In the genomic region with DNA sequence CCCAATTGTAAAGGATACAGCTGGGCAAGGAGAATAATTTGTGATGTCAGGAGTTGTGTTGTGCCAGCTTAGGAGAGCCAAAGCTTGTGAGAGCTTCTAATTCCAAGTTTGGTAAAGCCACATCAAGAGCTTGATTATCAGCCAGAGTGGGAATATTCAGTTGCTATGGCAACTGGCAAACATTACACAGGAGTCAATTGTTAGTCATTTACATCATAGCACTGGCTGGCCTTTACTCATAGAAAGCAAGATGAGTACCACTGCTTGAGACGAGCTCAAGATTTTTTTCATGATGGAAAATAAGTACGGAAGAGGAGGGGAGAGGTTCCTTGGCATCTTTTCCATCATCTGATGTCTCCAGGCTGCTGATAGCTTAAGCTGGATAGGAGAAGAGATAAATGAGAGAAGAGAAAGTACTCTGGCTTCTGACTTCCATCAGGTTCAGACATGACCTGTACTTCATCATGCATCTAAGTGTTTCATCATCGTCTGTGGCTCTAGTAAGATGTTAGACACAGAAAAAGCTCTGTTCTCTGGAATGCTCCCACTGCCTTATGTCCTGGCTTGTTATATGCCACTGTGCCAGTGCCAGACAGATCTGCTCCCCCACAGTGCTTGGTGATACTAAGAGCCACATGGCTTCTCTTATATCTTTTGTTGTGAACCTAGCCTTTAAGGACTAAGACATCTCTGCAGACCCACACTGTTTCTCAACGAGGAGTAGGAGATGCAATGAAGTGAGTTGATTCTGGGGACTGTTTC, we compare ENCODE assay signal across 15 mouse cellular contexts. TPM values are rescaled to one million over a fixed set of nuclear protein-coding genes. Genes with fewer than 3 reads are reported as not detected.
DNase-seq lines count a peak whose midpoint lies in the region; ATAC-seq lines count a peak whose summit lies in the region.
"Had no signal": no experiment of that assay in that cellular context is flagged by ENCODE, and none has a peak within 500 bp of the region (broad histone marks: within the 10 kb centered on the region; RNA-seq: fewer than 3 reads in every experiment).

No protein-coding gene starts in this region.

- no peak for ATAC-seq in midbrain, embryonic 14.5 days (ENCODE audit: low FRiP score, low TSS enrichment)
- no peak for ATAC-seq in midbrain, embryonic 16.5 days
- ATAC-seq: liver, embryonic 12.5 days had no signal

- no peaks in the 10 kb centered on the region for H3K9me3 ChIP-seq in midbrain, embryonic 14.5 days (ENCODE audit: control insufficient read depth, low read length)
- no peaks in the 10 kb centered on the region for H3K9me3 ChIP-seq in midbrain, embryonic 16.5 days (replicated peaks; ENCODE audit: control insufficient read depth, low read length, poor library complexity, severe bottlenecking)
- H3K9me3 ChIP-seq: embryonic facial prominence, embryonic 12.5 days; heart, embryonic 15.5 days; liver, embryonic 12.5 days had no signal

- no peaks in the 10 kb centered on the region for H3K36me3 ChIP-seq in midbrain, embryonic 14.5 days (ENCODE audit: control insufficient read depth, insufficient read depth, low read length)
- no peaks in the 10 kb centered on the region for H3K36me3 ChIP-seq in midbrain, embryonic 16.5 days (ENCODE audit: control insufficient read depth, insufficient read depth, low read length)
- H3K36me3 ChIP-seq: embryonic facial prominence, embryonic 12.5 days; heart, embryonic 15.5 days; liver, embryonic 12.5 days had no signal

- no peaks in the 10 kb centered on the region for H3K4me1 ChIP-seq in midbrain, embryonic 14.5 days (ENCODE audit: control insufficient read depth, insufficient read depth, low read length)
- no peaks in the 10 kb centered on the region for H3K4me1 ChIP-seq in midbrain, embryonic 16.5 days (ENCODE audit: control insufficient read depth, insufficient read depth, low read length)
- H3K4me1 ChIP-seq: embryonic facial prominence, embryonic 12.5 days; heart, embryonic 15.5 days had no signal

- no peak overlapping the region for H3K4me2 ChIP-seq in midbrain, embryonic 14.5 days (ENCODE audit: low read length)
- H3K4me2 ChIP-seq in midbrain, embryonic 16.5 days (ENCODE audit: low read length), result no peak overlapping the region
- H3K4me2 ChIP-seq: embryonic facial prominence, embryonic 12.5 days; heart, embryonic 15.5 days; liver, embryonic 12.5 days had no signal

- DNase-seq in frontal cortex, adult 2 months (ENCODE audit: extremely low spot score in 1 of 2, low spot score in 1 of 2), result peak; percentile 28 to 44
- DNase-seq in frontal cortex, postnatal 10 days (ENCODE audit: low spot score in 2 of 2), result no peak
- peak; percentile 35 for DNase-seq in midbrain, embryonic 14.5 days
- DNase-seq in cerebellum, postnatal 14 days, result peak; percentile 11 to 35
- peak; percentile 15 to 36 for DNase-seq in layer of hippocampus, postnatal 36 days
- DNase-seq in B cell, adult 2 months, result no peak
- no peak for DNase-seq in thymus, postnatal 25 days
- DNase-seq: gastrocnemius, adult 2 months; kidney, postnatal 25 days had no signal

- no peak overlapping the region for H3K27ac ChIP-seq in midbrain, embryonic 14.5 days (replicated peaks; ENCODE audit: low read depth, low read length)
- H3K27ac ChIP-seq in midbrain, embryonic 16.5 days (ENCODE audit: low read length), result no peak overlapping the region
- H3K27ac ChIP-seq: embryonic facial prominence, embryonic 12.5 days; gastrocnemius, adult 2 months; heart, embryonic 15.5 days; liver, embryonic 12.5 days had no signal

- no peaks in the 10 kb centered on the region for H3K27me3 ChIP-seq in midbrain, embryonic 14.5 days (ENCODE audit: control insufficient read depth, insufficient read depth, low read length)
- no peaks in the 10 kb centered on the region for H3K27me3 ChIP-seq in midbrain, embryonic 16.5 days (ENCODE audit: control insufficient read depth, insufficient read depth, low read depth, low read length)
- H3K27me3 ChIP-seq: CH12.LX; embryonic facial prominence, embryonic 12.5 days; heart, embryonic 15.5 days; liver, embryonic 12.5 days had no signal

- H3K4me3 ChIP-seq in midbrain, embryonic 14.5 days (replicated peaks; ENCODE audit: low read depth, low read length), result no peak overlapping the region
- no peak overlapping the region for H3K4me3 ChIP-seq in midbrain, embryonic 16.5 days (ENCODE audit: low read depth, low read length)
- H3K4me3 ChIP-seq: embryonic facial prominence, embryonic 12.5 days; gastrocnemius, adult 2 months; heart, embryonic 15.5 days; liver, embryonic 12.5 days had no signal

- 77% methylated on average over 4 of the region's 4 CpGs for WGBS in midbrain, embryonic 14.5 days
- WGBS in midbrain, embryonic 16.5 days, result 73% methylated on average over 4 of the region's 4 CpGs

- no peak overlapping the region for H3K9ac ChIP-seq in midbrain, embryonic 14.5 days (replicated peaks; ENCODE audit: low read length)
- H3K9ac ChIP-seq in midbrain, embryonic 16.5 days (ENCODE audit: low read depth, low read length), result no peak overlapping the region
- H3K9ac ChIP-seq: embryonic facial prominence, embryonic 12.5 days; heart, embryonic 15.5 days; liver, embryonic 12.5 days had no signal

RNA-seq across cellular contexts. Expression of gene Gm5426, which starts 15.0 kb away (rescaled TPM):
- polyA plus RNA-seq in frontal cortex, adult 2 months (2012; rRNA removed), result not detected in 2 replicates
- polyA plus RNA-seq in midbrain, embryonic 14.5 days (2014; fragmentation: Nextera tagmentation; extraction: Ambion mirVana), result not detected in 2 replicates
- not detected in 2 replicates for polyA plus RNA-seq in midbrain, embryonic 16.5 days (2015; fragmentation: Nextera tagmentation; extraction: Ambion mirVana)
- total RNA-seq in layer of hippocampus, postnatal 36 days (2021), result not detected
- total RNA-seq: CH12.LX; gastrocnemius, adult 2 months; megakaryocyte progenitor cell, adult 5-6 weeks had no signal
- polyA plus RNA-seq: embryonic facial prominence, embryonic 12.5 days; heart, embryonic 15.5 days; liver, embryonic 12.5 days had no signal

Comparison
In these comparisons a context has a peak if more than half of its experiments do, and no peak if none do; other contexts are left out.
1. DNase-seq: peak in frontal cortex, adult 2 months (2 of 2), midbrain, embryonic 14.5 days (single experiment), cerebellum, postnatal 14 days (2 of 2) and layer of hippocampus, postnatal 36 days (2 of 2); none in frontal cortex, postnatal 10 days (0 of 2), B cell, adult 2 months (0 of 2) and thymus, postnatal 25 days (single experiment).